Mouse (Mus musculus) cerebral cortex, adult 2 months (tissue): ENCODE measurements around the gene Tuba4a.

Experiments
- WGBS: fragments of 180-500 bp; shearing (Covaris S2); methylation state at CpG from one replicate; pipeline ENCODE4 v1.1.7; 2018; 5-methylcytosine and 5-hydroxymethylcytosine counted together

Gene Tuba4a

DNA sequence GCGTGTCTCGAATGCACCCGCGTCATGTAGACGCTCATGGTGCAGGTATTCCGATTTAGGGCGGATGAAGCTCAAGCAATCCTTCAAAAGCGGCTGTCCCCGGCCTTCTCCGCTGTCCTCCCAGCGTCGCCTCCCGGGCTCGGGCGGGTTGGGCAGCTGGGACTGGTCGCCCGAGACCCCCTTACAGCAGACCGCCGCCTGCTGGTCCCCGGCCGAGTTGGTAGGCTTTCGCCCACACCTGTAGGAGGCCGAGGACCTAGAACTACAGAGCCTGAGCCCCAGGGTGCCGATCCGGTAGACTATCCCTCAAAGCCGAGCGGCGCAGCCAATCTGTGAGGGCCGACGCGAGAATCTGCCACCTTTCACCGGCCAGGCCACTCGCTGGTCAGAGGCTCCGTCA is at the start of gene Tuba4a:
TSS of gene Tuba4a (minus strand) at position 335 of the 400 bp plus-strand sequence.
- WGBS: 1% methylated on average over 34 of the region's 34 CpGs

- WGBS: 10% methylated on average over 32 of the region's 32 CpGs
Measured at GRCm38 (mm10) chr1:75264091-75264880, 44.6 kb upstream of the Tuba4a start, which contains the start of gene Ptprn. Gene Ptprn (minus strand): TSS chr1:75264502.

DNA sequence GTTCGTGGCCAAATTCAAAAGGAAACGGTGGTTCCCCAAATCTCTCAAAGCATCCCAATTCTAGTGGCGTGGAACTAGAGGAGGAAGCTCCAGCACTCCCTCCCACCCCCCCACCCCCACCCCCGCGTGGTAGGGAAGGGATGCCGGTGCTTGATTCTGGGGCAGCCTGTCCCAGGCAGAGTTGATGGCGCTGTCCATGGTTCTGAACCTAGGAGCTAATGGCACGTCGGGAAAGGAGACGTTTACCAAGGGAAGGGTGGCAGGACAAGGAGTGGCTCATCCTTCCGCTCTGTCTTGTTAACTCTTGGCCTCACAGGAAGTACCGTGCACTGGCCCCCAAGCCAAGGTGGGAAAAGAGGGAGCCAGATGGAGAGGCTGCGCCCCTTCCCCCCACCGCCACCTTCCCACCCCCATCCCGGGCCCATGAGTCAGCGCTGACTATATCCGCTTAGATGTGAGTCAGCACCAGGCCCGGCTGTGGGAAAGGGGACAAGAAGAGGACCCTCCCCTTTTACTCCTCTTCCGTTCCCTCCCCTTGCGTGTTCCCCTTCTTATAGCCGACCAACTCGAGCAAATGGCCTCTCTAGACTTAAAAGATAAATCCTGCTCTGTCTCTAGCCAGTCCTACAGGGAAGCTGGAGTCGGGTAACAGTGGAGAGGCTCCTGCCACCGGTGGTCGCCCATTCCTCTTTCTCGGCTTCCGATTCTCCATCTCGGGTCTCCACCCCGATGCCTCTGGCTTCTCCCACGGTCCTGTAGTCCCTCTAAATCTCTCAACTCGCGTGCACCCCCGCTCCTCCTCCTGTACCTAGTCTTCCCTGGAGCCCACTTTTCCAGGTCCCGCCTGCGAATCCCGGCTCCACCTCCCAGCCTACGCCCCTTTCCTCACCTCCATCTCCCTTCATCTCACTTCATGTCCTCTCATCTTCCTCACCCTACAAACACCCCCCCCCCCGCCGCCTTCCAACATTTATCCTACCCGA is 43.6 kb upstream of the Tuba4a start:
- WGBS: 2% methylated on average over 40 of the region's 40 CpGs

- 54% methylated on average over 10 of the region's 10 CpGs for WGBS
Measured at GRCm38 (mm10) chr1:75255516-75256046, 35.9 kb upstream of the Tuba4a start.

- WGBS: 30% methylated on average over 8 of the region's 8 CpGs
Measured at GRCm38 (mm10) chr1:75254625-75255013, 35.0 kb upstream of the Tuba4a start.

GRCm38 (mm10) chr1:75253849-75254624 is 34.4 kb upstream of the Tuba4a start:
- WGBS: 52% methylated on average over 16 of the region's 16 CpGs

- WGBS: 70% methylated on average over 16 of the region's 16 CpGs
Measured at GRCm38 (mm10) chr1:75253029-75253428, 33.4 kb upstream of the Tuba4a start.

DNA sequence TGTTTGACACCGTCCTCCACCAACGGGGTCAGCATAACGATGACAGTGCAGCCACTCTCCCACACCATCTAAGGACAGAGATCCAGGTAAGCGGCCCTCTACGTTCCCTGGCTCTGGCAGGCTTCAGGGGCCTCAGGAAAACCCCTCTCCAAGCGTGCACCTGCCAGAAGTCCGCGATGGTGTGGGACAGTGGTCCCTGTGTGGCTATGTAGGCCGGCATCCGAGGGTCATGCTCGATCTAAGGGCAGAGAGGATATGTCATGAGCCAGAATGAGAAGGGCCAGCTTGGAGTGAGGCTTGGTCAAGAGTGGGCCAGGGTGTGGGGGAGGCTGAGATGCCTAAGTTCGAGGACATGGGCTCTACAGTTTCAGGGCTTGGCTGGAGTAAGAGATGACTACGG is 32.6 kb upstream of the Tuba4a start:
- 75% methylated on average over 13 of the region's 13 CpGs for WGBS

- WGBS: 10% methylated on average over 21 of the region's 22 CpGs
Measured at GRCm38 (mm10) chr1:75251112-75251970, 31.7 kb upstream of the Tuba4a start.

- 68% methylated on average over 3 of the region's 3 CpGs for WGBS
Measured at GRCm38 (mm10) chr1:75250498-75250897, 30.8 kb upstream of the Tuba4a start.

- WGBS: 39% methylated on average over 9 of the region's 9 CpGs
Measured at GRCm38 (mm10) chr1:75248041-75248772, 28.5 kb upstream of the Tuba4a start.

GRCm38 (mm10) chr1:75247071-75247930 is 27.6 kb upstream of the Tuba4a start:
- WGBS: 70% methylated on average over 16 of the region's 16 CpGs

- 20% methylated on average over 4 of the region's 4 CpGs for WGBS
Measured at GRCm38 (mm10) chr1:75244836-75245235, 25.2 kb upstream of the Tuba4a start.

DNA sequence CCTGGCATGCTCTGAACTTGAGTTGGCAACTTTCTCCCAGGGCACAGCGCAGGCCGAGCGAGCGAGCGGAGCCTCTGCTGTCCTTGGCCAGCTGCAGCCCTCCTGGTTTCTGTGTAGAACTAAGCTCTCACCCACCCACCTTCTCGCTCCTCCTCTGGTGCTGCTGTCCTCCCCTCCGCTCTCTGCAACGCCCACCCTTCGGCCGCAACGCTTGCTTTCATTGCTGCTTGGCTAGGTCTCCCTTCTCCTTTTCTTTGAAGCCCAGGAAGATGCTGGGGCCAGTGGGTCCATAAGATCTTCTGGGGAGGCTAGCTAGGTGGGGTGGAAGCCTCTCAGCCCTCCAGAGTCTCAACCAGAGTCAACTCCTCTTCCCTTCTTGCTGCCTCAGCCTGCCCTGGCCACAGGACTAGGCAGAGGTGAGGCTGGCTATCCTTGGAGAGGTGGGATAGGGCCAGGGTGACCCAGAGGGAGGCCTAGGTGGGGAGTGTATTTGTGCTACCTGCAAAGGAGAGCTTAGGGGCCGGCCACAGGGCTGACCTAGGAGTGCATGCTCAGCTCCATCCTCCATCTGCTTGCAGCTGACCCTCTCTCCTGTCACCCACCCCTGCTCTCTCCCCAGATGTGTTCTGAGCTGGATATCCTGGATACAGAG is 24.6 kb upstream of the Tuba4a start:
- 58% methylated on average over 12 of the region's 12 CpGs for WGBS

- 85% methylated on average over 14 of the region's 14 CpGs for WGBS
Measured at GRCm38 (mm10) chr1:75243411-75243810, 23.7 kb upstream of the Tuba4a start.

DNA sequence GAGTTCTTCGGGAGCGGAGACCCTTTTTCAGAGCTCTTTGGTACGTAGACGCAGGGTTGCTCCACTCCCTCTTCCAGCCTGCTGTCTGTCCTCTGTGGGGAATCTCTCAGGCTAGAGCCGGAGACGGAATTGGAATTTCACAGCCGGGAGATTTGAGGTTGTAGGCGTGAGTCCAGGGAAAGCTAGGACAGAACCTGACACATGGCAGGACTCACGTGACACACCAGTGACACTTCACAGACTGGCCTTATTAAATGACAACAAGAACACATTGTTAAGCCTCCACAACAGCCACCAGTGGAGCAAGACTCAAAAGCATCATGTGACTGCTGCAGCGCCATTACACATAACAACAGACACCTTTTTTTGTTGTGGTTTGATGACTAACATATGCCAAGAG is 19.9 kb upstream of the Tuba4a start:
- 52% methylated on average over 10 of the region's 10 CpGs for WGBS

- under 1% methylated on average over 64 of the region's 64 CpGs for WGBS
Measured at GRCm38 (mm10) chr1:75236117-75237050, 16.7 kb upstream of the Tuba4a start, which contains the start of gene Dnajb2. Gene Dnajb2 (plus strand): TSS chr1:75236406.
